Mouse (Mus musculus) heart, postnatal 0 days (tissue): ENCODE data around the gene Tspan8. TPM values are rescaled to one million over a fixed set of nuclear protein-coding genes. Genes with fewer than 3 reads are reported as not detected.
"Not testable (repeated sequence)": the region's sequence is repeated elsewhere in the genome, so short reads cannot be mapped to it uniquely, and the experiment has no call there.

Experiments used
- ATAC-seq: fragments of 200-750 bp; cut with Nextera tagmentation; 2 replicates; pipeline ENCODE4 v1.8.0; 2017; ENCODE audit warnings: low read depth, moderate number of reproducible peaks, moderate library complexity; ENCODE audit not compliant: insufficient read depth
- DNase-seq: peaks from one replicate; pipeline ENCODE4 v3.0.0-alpha.2; 2016; ENCODE audit warnings: low spot score
- H3K27ac ChIP-seq: fragments of 300-500 bp; sonication (generic); 2 replicates; pipeline ENCODE4 v1.5.1; 2014; ENCODE audit warnings: low read depth, mild to moderate bottlenecking
- H3K27me3 ChIP-seq: fragments of 300-500 bp; sonication (generic); 2 replicates; pipeline ENCODE4 v1.6.1; 2014; ENCODE audit warnings: low read length, mixed read lengths; ENCODE audit not compliant: control insufficient read depth, insufficient read depth
- H3K36me3 ChIP-seq: fragments of 300-500 bp; sonication (generic); replicated peaks from 2 replicates; pipeline ENCODE4 v1.6.1; 2014; ENCODE audit warnings: low read length, mixed read lengths; ENCODE audit not compliant: control insufficient read depth, insufficient read depth
- H3K4me1 ChIP-seq: fragments of 300-500 bp; sonication (generic); 2 replicates; pipeline ENCODE4 v1.6.1; 2014; ENCODE audit warnings: antibody characterized with exemption; ENCODE audit not compliant: control insufficient read depth, insufficient read depth
- H3K4me2 ChIP-seq: fragments of 300-500 bp; sonication (generic); 2 replicates; pipeline ENCODE4 v1.6.1; 2014; ENCODE audit warnings: low read depth, mild to moderate bottlenecking, low read length, moderate library complexity
- H3K4me3 ChIP-seq: fragments of 300-500 bp; sonication (generic); 2 replicates; pipeline ENCODE4 v1.5.1; 2014; ENCODE audit warnings: low read depth, low read length
- H3K9ac ChIP-seq: fragments of 300-500 bp; sonication (generic); replicated peaks from 2 replicates; pipeline ENCODE4 v1.6.1; 2014; ENCODE audit warnings: low read depth, low read length, mixed read lengths
- H3K9me3 ChIP-seq: fragments of 300-500 bp; sonication (generic); replicated peaks from 2 replicates; pipeline ENCODE4 v1.6.1; 2016; ENCODE audit warnings: low read length; ENCODE audit not compliant: control insufficient read depth
- CTCF ChIP-seq: IDR thresholded peaks from 2 replicates; pipeline ENCODE4 v1.5.1; 2016; ENCODE audit warnings: antibody characterized with exemption, control low read depth, low read depth
- EP300 ChIP-seq: IDR thresholded peaks from 2 replicates; pipeline ENCODE4 v1.6.1; 2016; ENCODE audit warnings: antibody characterized with exemption, low read depth
- WGBS: fragments of 180-500 bp; shearing (Covaris S2); extraction: QIAGEN DNeasy Blood & Tissue Kit; methylation state at CpG from one replicate; pipeline ENCODE4 v1.1.7; 2014; 5-methylcytosine and 5-hydroxymethylcytosine counted together
- polyA plus RNA-seq: library from polyadenylated mRNA; unstranded; fragments of >200 nt; fragmentation: Nextera tagmentation; extraction: Ambion mirVana; gene quantifications from 2 replicates; pipeline ENCODE4 v1.2.1, GENCODE M21; 2015
- total RNA-seq: library from RNA; depleted of rRNA; stranded (reverse); fragments of >200 nt; gene quantifications from 2 replicates; pipeline ENCODE4 v1.2.3, GENCODE M21; 2014; ENCODE audit warnings: low replicate concordance

The Tspan8 gene
- total and polyA plus RNA-seq, 2 experiments from 2014 or later = 2.1 to 4.4 TPM

DNA sequence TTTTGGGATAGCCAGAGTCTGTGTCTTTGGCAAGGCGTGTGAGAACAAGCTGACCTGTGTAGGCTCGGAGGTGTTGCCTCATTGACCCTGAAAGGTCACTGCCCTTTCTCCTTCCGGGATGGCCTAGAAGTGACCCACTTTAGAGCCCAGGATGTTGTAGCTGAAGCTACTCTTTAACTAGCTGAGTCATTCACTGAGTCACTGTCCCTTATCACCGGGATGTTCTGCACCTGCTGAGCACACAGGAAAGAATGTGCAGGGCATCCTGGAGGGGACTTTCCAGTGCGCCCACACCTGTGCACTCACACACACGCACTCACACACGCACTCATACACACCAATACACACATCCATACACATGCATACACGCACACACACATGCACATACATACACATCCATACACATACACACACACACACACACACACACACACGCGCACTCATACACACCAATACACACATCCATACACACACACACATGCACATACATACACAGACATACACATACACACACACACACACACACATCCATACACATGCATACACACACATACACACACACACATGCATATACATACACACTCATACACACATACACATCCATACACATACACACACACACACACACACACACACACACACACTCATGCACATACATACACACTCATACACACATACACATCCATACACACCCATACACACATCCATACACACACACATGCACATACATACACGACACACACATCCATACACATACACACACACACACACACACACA is 36.2 kb upstream of the Tspan8 start:
- TF ChIP-seq CTCF (no peak), EP300 (no peak)
- H3K27ac ChIP-seq = no peak overlapping the region
- H3K4me3 ChIP-seq = no peak overlapping the region
- ATAC-seq = no peak; the same call in 1 of the 2 replicates
- no peak for DNase-seq
- no peaks in the 10 kb centered on the region for H3K27me3 ChIP-seq
- no peaks in the 10 kb centered on the region for H3K9me3 ChIP-seq
- 74% methylated on average over 11 of the region's 11 CpGs for WGBS
- H3K9ac ChIP-seq = no peak overlapping the region
- no peak overlapping the region for H3K4me2 ChIP-seq
- no peaks in the 10 kb centered on the region for H3K36me3 ChIP-seq
- no peaks in the 10 kb centered on the region for H3K4me1 ChIP-seq

DNA sequence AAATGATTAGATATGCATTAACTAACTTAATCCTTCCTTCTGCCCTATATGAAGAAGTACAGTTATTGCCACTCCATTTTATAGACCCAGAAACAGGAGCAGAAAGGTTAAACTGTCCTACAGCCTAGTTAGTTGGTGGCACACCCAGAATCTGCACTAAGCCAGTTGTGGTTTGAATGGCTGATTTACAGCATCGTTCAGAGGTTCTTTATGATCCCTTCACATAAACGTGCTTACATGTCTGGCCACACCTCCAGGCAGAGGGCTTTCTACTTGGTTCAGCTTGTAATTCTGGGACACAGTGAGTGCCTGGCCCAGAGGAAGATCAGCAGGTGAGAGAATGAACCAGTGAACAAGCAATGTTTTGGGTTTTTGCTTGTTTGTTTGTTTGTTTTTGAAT is 33.4 kb upstream of the Tspan8 start:
- ATAC-seq = no peak
- Histone ChIP-seq H3K4me2 (no peak overlapping the region), H3K27me3 (no peaks in the 10 kb centered on the region), H3K27ac (no peak overlapping the region), H3K36me3 (no peaks in the 10 kb centered on the region), H3K4me1 (no peaks in the 10 kb centered on the region), H3K9me3 (no peaks in the 10 kb centered on the region), H3K4me3 (no peak overlapping the region), H3K9ac (no peak overlapping the region)
- DNase-seq = no peak
- TF ChIP-seq CTCF = no peak
- no peak for TF ChIP-seq EP300
- 70% methylated on average over 2 of the region's 2 CpGs for WGBS

DNA sequence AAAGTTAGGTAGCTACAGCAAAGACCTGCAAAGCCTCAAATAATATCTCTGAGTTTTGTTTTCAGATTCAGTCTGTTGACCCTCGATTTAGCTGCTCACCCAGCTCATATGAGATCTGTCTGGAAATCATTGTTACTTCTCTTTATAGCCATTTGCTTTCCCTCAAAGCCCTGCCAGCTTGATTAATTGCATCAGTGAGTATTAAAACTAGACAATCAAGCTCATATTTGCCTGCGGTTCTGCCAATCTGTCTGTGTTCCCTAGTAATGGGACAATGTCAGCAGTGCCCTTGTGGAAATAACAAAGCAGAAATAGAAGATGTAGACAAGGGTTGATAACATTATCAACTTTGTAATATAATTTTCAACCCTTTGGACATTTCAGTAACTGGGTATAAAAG is 25.8 kb upstream of the Tspan8 start:
- no peaks in the 10 kb centered on the region for H3K36me3 ChIP-seq
- no peaks in the 10 kb centered on the region for H3K27me3 ChIP-seq
- TF ChIP-seq CTCF (no peak), EP300 (no peak)
- no peaks in the 10 kb centered on the region for H3K9me3 ChIP-seq
- 70% methylated on average over 2 of the region's 2 CpGs for WGBS
- H3K27ac ChIP-seq = no peak overlapping the region
- DNase-seq (no peak), ATAC-seq (no peak)
- no peak overlapping the region for H3K4me2 ChIP-seq
- H3K4me3 ChIP-seq = no peak overlapping the region
- no peaks in the 10 kb centered on the region for H3K4me1 ChIP-seq
- no peak overlapping the region for H3K9ac ChIP-seq

DNA sequence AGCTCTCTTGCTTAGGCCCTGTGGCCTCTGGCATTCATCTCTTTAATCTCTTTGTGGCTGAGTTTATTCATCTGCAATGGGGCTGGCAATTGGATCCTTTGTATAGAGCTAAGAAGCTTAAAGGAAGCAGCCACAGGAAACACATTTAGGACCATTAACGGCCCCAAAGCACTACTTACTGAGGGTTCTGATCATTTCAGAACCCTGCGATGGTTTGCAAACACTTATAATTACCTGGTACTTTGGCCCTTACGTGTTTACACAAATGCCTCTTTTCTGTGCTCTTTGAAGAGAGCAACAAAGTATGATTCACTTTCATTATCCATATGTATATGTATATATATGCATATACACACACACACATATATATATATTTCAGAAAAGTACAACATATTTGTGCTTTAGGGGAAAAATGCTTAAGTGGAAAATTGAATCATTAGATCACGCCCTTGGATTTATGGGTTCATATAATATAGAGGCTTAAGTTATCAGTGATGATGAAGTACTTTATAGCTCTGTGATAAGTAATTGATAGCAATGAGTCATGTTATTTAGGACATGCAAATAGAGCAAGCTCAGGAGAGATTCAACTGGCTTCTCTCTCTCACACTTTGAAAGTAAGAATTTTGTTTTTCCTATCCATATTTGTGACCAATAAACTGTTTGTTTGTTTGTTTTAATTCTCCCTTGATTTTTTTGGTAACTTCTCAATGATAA is 20.4 kb upstream of the Tspan8 start:
- no peak overlapping the region for H3K9ac ChIP-seq
- no peak overlapping the region for H3K4me3 ChIP-seq
- H3K27ac ChIP-seq = no peak overlapping the region
- ATAC-seq (no peak), DNase-seq (no peak)
- no peaks in the 10 kb centered on the region for H3K4me1 ChIP-seq
- WGBS = 77% methylated on average over 4 of the region's 4 CpGs
- no peak overlapping the region for H3K4me2 ChIP-seq
- no peaks in the 10 kb centered on the region for H3K36me3 ChIP-seq
- no peaks in the 10 kb centered on the region for H3K9me3 ChIP-seq
- TF ChIP-seq CTCF = no peak
- no peak for TF ChIP-seq EP300
- no peaks in the 10 kb centered on the region for H3K27me3 ChIP-seq

DNA sequence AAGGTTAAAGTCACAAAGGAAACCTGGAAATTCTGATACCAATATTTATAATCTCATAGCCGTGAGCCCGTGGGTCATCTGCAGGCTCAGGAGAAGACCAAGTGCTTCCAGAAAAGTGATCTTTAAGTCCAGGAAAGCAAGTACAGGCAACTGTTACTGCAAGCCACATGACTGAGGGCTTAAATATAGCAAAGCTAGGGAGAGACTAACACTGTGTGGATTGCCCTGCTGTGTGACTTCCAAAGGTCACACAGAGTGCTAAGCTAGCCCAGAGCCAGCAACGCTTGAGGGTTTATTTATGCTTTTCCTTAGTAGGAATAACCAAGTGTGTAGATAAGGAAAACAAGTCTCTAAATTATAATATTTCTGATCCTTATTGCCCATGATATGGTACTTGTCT is 15.2 kb upstream of the Tspan8 start:
- DNase-seq (no peak), ATAC-seq (no peak)
- Histone ChIP-seq H3K4me2 (no peak overlapping the region), H3K36me3 (no peaks in the 10 kb centered on the region), H3K27me3 (no peaks in the 10 kb centered on the region), H3K9ac (no peak overlapping the region), H3K9me3 (no peaks in the 10 kb centered on the region), H3K27ac (no peak overlapping the region), H3K4me1 (no peaks in the 10 kb centered on the region), H3K4me3 (no peak overlapping the region)
- no peak for TF ChIP-seq CTCF
- no peak for TF ChIP-seq EP300
- WGBS = 46% methylated on average over 3 of the region's 3 CpGs

DNA sequence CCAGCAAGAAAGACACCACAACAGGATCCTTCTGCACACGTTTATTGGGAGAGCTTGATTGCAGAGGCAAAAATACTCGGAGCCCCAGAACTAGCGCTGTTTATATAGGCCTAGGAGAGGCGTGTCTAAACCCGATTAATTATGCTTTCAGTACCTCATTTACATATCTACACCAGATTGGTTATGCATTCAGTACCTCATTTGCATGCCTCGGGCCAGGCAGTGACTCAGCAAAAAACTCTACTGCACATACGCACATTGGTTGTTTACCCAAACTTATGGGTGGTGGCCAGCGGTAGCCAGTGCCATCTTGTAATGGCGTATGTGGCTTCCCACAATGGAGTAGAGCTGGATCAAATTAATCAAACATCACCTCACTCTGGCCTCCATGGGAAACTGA is 13.6 kb upstream of the Tspan8 start:
- not testable (repeated sequence) for DNase-seq, H3K27ac ChIP-seq, ATAC-seq, H3K27me3 ChIP-seq, H3K4me3 ChIP-seq, H3K4me2 ChIP-seq, H3K9me3 ChIP-seq, H3K4me1 ChIP-seq, H3K36me3 ChIP-seq, H3K9ac ChIP-seq
- WGBS = 93% methylated on average over 9 of the region's 9 CpGs
